Mouse (Mus musculus) heart, embryonic 14.5 days (tissue): ENCODE measurements around the gene Olfr705. TPM values are rescaled to one million over a fixed set of nuclear protein-coding genes. Genes with fewer than 3 reads are reported as not detected.
"Not testable (repeated sequence)": the region's sequence is repeated elsewhere in the genome, so short reads cannot be mapped to it uniquely, and the experiment has no call there.

ENCODE experiments used
- ATAC-seq: fragments of 200-750 bp; cut with Nextera tagmentation; 2 replicates; pipeline ENCODE4 v1.8.0; 2017; ENCODE audit warnings: low read depth, moderate TSS enrichment; ENCODE audit not compliant: insufficient number of reproducible peaks, insufficient read depth, low FRiP score
- H3K27ac ChIP-seq, 2 experiments: fragments of 200-500 bp in 1 of 2; fragments of 300-500 bp in 1 of 2; sonication (generic) in 1 of 2; replicated peaks in 1 of 2; 2 replicates each; pipeline ENCODE4 v1.5.1; 2012 to 2014; ENCODE audit warnings: low read depth in 2 of 2, low read length in 2 of 2, control low read depth in 1 of 2, mild to moderate bottlenecking in 1 of 2, mixed read lengths in 1 of 2; ENCODE audit not compliant: control insufficient read depth in 1 of 2, insufficient read depth in 1 of 2
- H3K27me3 ChIP-seq: fragments of 300-500 bp; sonication (generic); 2 replicates; pipeline ENCODE4 v1.6.1; 2014; ENCODE audit warnings: mild to moderate bottlenecking, low read length, control low read depth; ENCODE audit not compliant: control insufficient read depth, insufficient read depth
- H3K36me3 ChIP-seq: fragments of 300-500 bp; sonication (generic); 2 replicates; pipeline ENCODE4 v1.6.1; 2014; ENCODE audit warnings: mild to moderate bottlenecking, control low read depth, low read length, mixed read lengths; ENCODE audit not compliant: control insufficient read depth, insufficient read depth
- H3K4me1 ChIP-seq, 2 experiments: fragments of 200-500 bp in 1 of 2; fragments of 300-500 bp in 1 of 2; sonication (generic) in 1 of 2; 2 replicates each; pipeline ENCODE4 v1.6.1; 2012 to 2014; ENCODE audit warnings: low read length in 2 of 2, control low read depth in 1 of 2, mixed read lengths in 1 of 2; ENCODE audit not compliant: control insufficient read depth in 2 of 2, insufficient read depth in 2 of 2
- H3K4me2 ChIP-seq: fragments of 300-500 bp; sonication (generic); 2 replicates; pipeline ENCODE4 v1.6.1; 2014; ENCODE audit warnings: mild to moderate bottlenecking, low read length
- H3K4me3 ChIP-seq, 2 experiments: fragments of 200-500 bp in 1 of 2; fragments of 300-500 bp in 1 of 2; sonication (generic) in 1 of 2; 2 replicates each; pipeline ENCODE4 v1.5.1; 2012 to 2014; ENCODE audit warnings: low read length in 2 of 2, mild to moderate bottlenecking in 2 of 2, control low read depth in 1 of 2, low read depth in 1 of 2, moderate library complexity in 1 of 2; ENCODE audit not compliant: control insufficient read depth in 1 of 2, insufficient read depth in 1 of 2
- H3K9ac ChIP-seq: fragments of 300-500 bp; sonication (generic); 2 replicates; pipeline ENCODE4 v1.6.1; 2014; ENCODE audit warnings: mild to moderate bottlenecking, low read length
- H3K9me3 ChIP-seq: fragments of 300-500 bp; sonication (generic); 2 replicates; pipeline ENCODE4 v1.6.1; 2016; ENCODE audit warnings: low read length, control low read depth; ENCODE audit not compliant: control insufficient read depth
- WGBS: fragments of 180-500 bp; shearing (Covaris S2); extraction: QIAGEN DNeasy Blood & Tissue Kit; methylation state at CpG from one replicate; pipeline ENCODE4 v1.1.7; 2014; 5-methylcytosine and 5-hydroxymethylcytosine counted together
- polyA plus RNA-seq: library from polyadenylated mRNA; unstranded; fragments of >200 nt; fragmentation: Nextera tagmentation; extraction: Ambion mirVana; gene quantifications from 2 replicates; pipeline ENCODE4 v1.2.1, GENCODE M21; 2014

Gene Olfr705
- polyA plus RNA-seq: not detected in 2 replicates

- H3K9me3 ChIP-seq: no peaks in the 10 kb centered on the region
- WGBS: 72% methylated on average over 3 of the region's 3 CpGs
- no peak for ATAC-seq
- no peaks in the 10 kb centered on the region for H3K27me3 ChIP-seq
- H3K27ac ChIP-seq: no peak within 1 kb of the TSS
- no peaks in the 10 kb centered on the region for H3K36me3 ChIP-seq
- no peak within 1 kb of the TSS for H3K4me2 ChIP-seq
- H3K9ac ChIP-seq: no peak within 1 kb of the TSS
- no peaks in the 10 kb centered on the region for H3K4me1 ChIP-seq
- H3K4me3 ChIP-seq: no peak within 1 kb of the TSS
Measured at GRCm38 (mm10) chr7:106876791-106877190, at the start of gene Olfr705. TSS of gene Olfr705 (minus strand) at chr7:106876891.

DNA sequence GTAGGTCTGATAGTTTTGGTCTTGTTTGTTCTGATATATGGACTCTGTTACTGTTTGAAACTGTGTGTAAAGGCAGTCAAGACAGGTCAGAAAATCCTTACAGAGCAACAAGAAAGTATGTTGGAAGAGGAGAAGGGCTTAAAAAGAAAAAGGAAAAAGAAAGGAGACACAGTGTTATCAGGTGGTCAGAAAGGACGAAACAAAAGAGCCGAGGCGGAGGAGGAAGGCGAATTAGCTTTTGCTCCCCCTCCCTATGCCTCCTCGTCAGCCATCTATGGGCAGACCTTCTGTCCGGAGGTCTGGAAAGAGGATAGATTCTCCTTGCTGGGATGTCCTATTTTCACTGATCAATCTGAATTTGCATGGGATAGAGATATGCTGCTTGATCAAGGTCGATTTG is 44.3 kb upstream of the Olfr705 start:
- H3K4me2 ChIP-seq, ATAC-seq, H3K36me3 ChIP-seq, H3K27ac ChIP-seq, H3K9ac ChIP-seq, H3K9me3 ChIP-seq, H3K4me1 ChIP-seq, H3K27me3 ChIP-seq, H3K4me3 ChIP-seq: not testable (repeated sequence)
- 63% methylated on average over 2 of the region's 7 CpGs for WGBS

DNA sequence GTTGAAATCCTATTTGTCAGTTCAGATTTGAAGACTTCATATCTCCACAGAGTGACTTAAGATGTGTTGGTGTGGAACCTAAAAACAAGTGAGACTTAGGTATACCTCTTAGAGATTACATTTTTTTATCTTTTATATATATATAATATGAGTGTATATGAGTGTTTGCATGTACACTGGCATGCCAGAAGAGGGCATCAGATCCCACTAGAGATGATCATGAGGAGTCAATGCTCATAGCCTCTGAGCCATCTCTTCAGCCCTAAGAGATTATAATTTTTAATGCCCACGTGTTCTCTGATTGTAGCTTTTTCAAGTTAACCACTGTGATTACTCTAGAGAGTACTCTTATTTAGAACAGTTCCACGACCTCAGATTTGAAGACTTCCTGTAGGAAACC is 31.0 kb upstream of the Olfr705 start, which contains the start of gene Olfr1532-ps1:
Olfr1532-ps1 (plus strand) TSS at position 326 of the 400 bp plus-strand sequence.
- no peaks in the 10 kb centered on the region for H3K36me3 ChIP-seq
- H3K9me3 ChIP-seq: no peaks in the 10 kb centered on the region
- H3K27ac ChIP-seq: no peak within 1 kb of the TSS
- H3K4me1 ChIP-seq: no peaks in the 10 kb centered on the region
- ATAC-seq: no peak
- no peaks in the 10 kb centered on the region for H3K27me3 ChIP-seq
- no peak within 1 kb of the TSS for H3K9ac ChIP-seq
- WGBS: 54% methylated on average over 2 of the region's 2 CpGs
- no peak within 1 kb of the TSS for H3K4me3 ChIP-seq
- no peak within 1 kb of the TSS for H3K4me2 ChIP-seq

DNA sequence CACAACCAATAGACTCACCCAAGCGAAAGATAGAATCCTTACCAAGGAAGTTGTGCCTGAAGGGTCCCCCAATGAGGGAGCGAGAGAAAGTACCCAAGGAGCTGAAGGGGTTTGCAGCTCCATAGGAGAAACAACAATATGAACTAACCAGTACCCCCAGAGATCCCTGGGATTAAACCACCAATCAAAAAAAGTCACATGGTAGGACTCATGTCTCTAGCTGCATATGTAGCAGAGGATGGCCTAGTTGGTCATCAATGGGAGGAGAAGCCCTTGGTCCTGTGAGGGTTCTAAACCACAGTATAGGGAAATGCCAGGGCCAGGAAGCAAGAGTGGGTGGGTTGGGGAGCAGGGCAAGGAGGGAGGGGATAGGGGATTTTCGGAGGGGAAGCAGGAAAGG is 24.4 kb upstream of the Olfr705 start, which contains the start of gene Olfr707:
Olfr707 (minus strand) TSS at position 101 of the 400 bp plus-strand sequence.
- H3K27ac ChIP-seq, H3K4me3 ChIP-seq, H3K4me2 ChIP-seq, H3K36me3 ChIP-seq, H3K9me3 ChIP-seq, H3K4me1 ChIP-seq, ATAC-seq, H3K9ac ChIP-seq, H3K27me3 ChIP-seq: not testable (repeated sequence)
- 87% methylated on average over 3 of the region's 3 CpGs for WGBS

GRCm38 (mm10) chr7:106888062-106888461 is 11.4 kb upstream of the Olfr705 start, which contains the start of gene Olfr706:
TSS of gene Olfr706 (minus strand) at chr7:106888162.
- H3K4me3 ChIP-seq: no peak within 1 kb of the TSS
- no peaks in the 10 kb centered on the region for H3K4me1 ChIP-seq
- H3K27me3 ChIP-seq: no peaks in the 10 kb centered on the region
- WGBS: 68% methylated on average over 2 of the region's 2 CpGs
- no peak for ATAC-seq
- no peaks in the 10 kb centered on the region for H3K36me3 ChIP-seq
- no peak within 1 kb of the TSS for H3K9ac ChIP-seq
- H3K4me2 ChIP-seq: no peak within 1 kb of the TSS
- no peak within 1 kb of the TSS for H3K27ac ChIP-seq
- no peaks in the 10 kb centered on the region for H3K9me3 ChIP-seq

DNA sequence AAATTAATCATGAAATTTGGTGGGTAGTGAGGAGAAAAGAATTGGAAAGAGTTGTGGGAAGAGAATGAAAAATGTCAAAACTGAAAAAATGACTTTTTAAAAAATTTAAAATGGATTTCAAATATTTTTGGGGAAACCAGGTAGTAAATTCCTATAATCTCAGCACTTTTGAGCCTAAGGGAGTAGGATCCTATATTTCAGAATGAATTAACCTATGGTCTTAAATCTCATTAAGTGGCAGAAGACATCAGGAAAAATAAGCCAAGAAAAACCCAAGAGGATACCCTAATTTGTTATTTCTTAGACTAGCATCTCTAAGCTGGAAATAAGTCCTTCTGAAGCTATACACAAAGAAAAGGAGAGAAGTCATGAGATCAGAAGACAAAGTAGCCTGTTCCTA is 13.8 kb downstream of the Olfr705 start, which contains the start of gene Olfr704:
Olfr704 (plus strand) TSS at position 301 of the 400 bp plus-strand sequence.
- Histone ChIP-seq H3K27ac (no peak within 1 kb of the TSS), H3K27me3 (no peaks in the 10 kb centered on the region), H3K36me3 (no peaks in the 10 kb centered on the region), H3K4me2 (no peak within 1 kb of the TSS), H3K4me3 (no peak within 1 kb of the TSS), H3K4me1 (no peaks in the 10 kb centered on the region), H3K9me3 (no peaks in the 10 kb centered on the region), H3K9ac (no peak within 1 kb of the TSS)
- ATAC-seq: no peak

- ATAC-seq: no peak
- Histone ChIP-seq H3K9ac (no peak within 1 kb of the TSS), H3K4me2 (no peak within 1 kb of the TSS), H3K4me1 (no peaks in the 10 kb centered on the region), H3K9me3 (no peaks in the 10 kb centered on the region; the same call in 1 of the 2 replicates), H3K27ac (no peak within 1 kb of the TSS), H3K27me3 (no peaks in the 10 kb centered on the region), H3K36me3 (no peaks in the 10 kb centered on the region), H3K4me3 (no peak within 1 kb of the TSS)
- 43% methylated on average over 2 of the region's 2 CpGs for WGBS
Measured at GRCm38 (mm10) chr7:106843060-106843459, 33.6 kb downstream of the Olfr705 start, which contains the start of gene Olfr703. TSS of gene Olfr703 (plus strand) at chr7:106843360.

DNA sequence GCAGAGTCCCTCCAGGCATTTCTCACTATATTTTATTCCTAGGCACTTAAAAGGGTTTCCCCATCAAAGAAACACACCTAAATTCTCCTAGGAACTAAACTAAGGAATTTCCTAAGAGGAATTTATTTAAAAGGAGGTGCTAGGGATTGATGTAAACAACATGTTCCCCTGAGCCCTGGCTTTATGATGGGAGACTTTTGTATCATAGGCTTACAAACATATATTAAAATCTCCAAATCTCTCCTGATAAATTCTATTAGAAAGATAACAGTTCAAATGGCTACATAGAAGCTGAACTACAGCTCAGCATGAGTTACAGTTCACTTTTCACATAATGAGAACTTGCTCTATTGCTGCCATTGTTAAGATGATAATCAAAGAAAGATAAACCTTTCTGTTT is 42.9 kb downstream of the Olfr705 start, which contains the start of gene Olfr702:
Olfr702 (minus strand) TSS at position 101 of the 400 bp plus-strand sequence.
- ATAC-seq: no peak
- Histone ChIP-seq H3K9ac (no peak within 1 kb of the TSS), H3K4me3 (no peak within 1 kb of the TSS), H3K27me3 (no peaks in the 10 kb centered on the region), H3K36me3 (no peaks in the 10 kb centered on the region), H3K4me1 (no peaks in the 10 kb centered on the region), H3K4me2 (no peak within 1 kb of the TSS), H3K27ac (no peak within 1 kb of the TSS), H3K9me3 (no peaks in the 10 kb centered on the region)
